Mouse (Mus musculus): ENCODE measurements around the gene Ahnak2.
"Not testable (repeated sequence)": the region's sequence is repeated elsewhere in the genome, so short reads cannot be mapped to it uniquely, and the experiment has no call there.

Ahnak2 gene

DNA sequence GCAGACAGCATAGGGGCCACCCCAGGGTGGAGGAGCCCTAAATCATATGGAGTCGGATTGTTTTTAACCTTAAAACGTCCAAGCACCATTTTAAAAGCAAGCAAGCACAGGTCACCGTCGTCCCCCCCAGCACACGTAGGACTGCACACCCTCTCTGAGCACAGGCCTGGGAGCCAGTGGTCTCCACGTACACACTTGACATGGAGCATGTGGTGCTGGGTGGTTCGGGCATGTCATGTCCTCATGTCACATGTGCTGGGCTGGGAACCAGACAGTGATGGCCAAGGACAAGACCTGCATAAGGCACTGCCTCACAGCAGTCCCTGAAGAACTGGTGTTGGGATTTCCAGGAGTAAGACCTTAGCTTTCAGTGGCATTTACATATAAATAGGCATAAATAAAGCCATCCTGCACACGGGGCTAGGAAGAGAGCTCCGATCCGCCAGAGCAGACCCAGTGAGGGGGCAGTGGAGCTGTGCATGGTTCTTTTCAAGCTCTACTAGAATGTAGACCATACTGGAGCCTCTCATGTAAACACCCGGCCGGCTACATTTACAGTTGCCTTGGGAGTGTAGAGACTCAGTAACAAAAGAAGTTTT is 18.0 kb upstream of the Ahnak2 start:
- DNase-seq, result peak; percentile 9

- peak; percentile 27 for DNase-seq
Observed at GRCm38 (mm10) chr12:112819057-112819662, 16.7 kb upstream of the Ahnak2 start.

- not testable (repeated sequence) for DNase-seq
Observed at GRCm38 (mm10) chr12:112816866-112817265, 14.4 kb upstream of the Ahnak2 start.

GRCm38 (mm10) chr12:112816294-112816693 is 13.8 kb upstream of the Ahnak2 start:
- DNase-seq, result peak; percentile 76

- DNase-seq, result no peak
Observed at GRCm38 (mm10) chr12:112814682-112815470, 12.4 kb upstream of the Ahnak2 start.

DNA sequence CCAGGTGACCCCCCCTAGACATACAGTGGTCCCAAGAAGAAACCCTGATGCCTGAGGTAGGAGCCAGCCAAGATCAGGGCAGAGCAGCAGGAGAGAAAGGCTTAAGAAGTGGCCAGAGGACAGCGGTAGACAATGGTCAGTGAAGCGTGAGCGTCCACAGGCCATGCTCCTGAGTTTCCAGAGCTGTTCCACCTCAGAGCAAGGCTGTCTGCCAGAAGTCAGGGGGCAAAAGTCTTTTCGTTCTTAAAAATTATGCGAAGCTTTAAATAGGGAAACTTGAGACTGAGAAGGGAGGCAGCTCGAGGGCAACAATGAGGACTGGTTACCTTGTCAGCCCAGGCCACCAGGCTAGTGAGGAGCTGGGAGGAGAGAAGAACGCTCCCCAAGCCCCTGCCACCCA is 10.9 kb upstream of the Ahnak2 start:
- DNase-seq, result peak; percentile 67

GRCm38 (mm10) chr12:112810092-112810885 is 7.8 kb upstream of the Ahnak2 start:
- no peak for DNase-seq

- DNase-seq, result no peak
Observed at GRCm38 (mm10) chr12:112809641-112810040, 7.2 kb upstream of the Ahnak2 start.

- DNase-seq, result peak; percentile 95
Observed at GRCm38 (mm10) chr12:112808587-112809364, 6.3 kb upstream of the Ahnak2 start, which contains the start of gene Clba1. TSS of gene Clba1 (plus strand) at chr12:112808937.

- DNase-seq, result no peak
Observed at GRCm38 (mm10) chr12:112808212-112808586, 5.7 kb upstream of the Ahnak2 start.

- DNase-seq, result no peak
Observed at GRCm38 (mm10) chr12:112807796-112808195, 5.3 kb upstream of the Ahnak2 start.

- no peak for DNase-seq
Observed at GRCm38 (mm10) chr12:112806044-112806443, 3.6 kb upstream of the Ahnak2 start.

DNA sequence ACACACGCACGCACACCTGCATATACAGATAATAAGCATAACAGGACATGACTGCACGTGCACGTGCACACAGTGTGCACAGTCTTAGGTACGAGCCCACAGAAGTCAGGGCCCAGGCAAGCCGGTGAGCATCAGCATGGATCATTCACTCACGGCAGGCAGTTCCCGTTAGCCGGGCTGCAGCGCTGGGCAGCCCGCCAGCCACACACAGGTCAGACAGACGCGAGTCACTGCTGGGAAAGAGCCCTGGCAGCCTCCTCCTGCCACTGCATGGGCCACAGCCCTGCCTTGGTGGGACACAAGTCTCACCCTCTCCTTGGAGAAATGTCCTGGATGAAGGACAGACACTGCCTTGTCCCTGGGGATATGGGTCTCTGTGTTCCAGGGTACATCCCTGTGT is 1.6 kb upstream of the Ahnak2 start:
- peak; percentile 53 for DNase-seq

DNA sequence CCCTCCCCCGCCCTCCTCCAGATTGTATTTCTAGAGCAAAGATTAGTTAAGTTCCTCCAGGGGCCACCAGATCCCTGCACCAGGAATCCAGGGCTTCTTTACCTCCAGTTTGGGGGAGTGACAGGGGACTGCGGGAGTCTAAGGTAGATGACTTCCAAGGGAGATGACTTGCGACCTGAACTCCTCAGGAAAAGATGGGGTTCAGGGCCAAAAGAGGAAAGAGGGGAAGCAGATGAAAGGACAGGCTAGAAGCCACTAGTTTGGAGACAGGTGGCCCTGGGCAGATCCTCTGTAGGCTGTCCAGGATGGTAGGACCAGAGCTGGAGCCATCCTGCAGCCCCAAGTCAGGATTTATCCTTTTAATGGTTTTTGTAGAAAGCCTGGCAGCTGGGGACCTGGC is 460 bp upstream of the Ahnak2 start:
- no peak for DNase-seq

DNA sequence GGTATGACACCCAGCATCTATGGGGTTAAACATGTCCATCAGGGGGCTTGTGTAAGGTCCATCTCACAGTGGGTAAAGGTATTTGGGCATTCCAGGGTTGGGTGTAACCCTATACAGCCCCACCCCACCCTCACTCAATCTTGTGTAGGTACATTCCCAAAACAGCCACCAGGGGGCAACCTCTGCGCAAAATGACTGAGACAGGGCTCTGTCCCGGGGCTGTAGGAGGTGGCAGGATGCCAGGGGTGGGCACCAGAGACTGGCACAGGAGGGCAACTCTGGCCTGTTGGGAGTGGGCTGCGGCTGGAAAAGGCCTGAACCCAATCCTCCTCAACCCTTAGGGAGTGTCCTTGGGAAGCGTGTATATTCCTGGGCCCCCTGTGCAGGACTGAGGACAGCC is 2.0 kb downstream of the Ahnak2 start:
- DNase-seq, result peak; percentile 83

GRCm38 (mm10) chr12:112799237-112799970 is 3.1 kb downstream of the Ahnak2 start:
- DNase-seq, result no peak

- no peak for DNase-seq
Observed at GRCm38 (mm10) chr12:112798716-112799115, 3.7 kb downstream of the Ahnak2 start.

- peak; percentile 52 for DNase-seq
Observed at GRCm38 (mm10) chr12:112798332-112798681, 4.2 kb downstream of the Ahnak2 start.

DNA sequence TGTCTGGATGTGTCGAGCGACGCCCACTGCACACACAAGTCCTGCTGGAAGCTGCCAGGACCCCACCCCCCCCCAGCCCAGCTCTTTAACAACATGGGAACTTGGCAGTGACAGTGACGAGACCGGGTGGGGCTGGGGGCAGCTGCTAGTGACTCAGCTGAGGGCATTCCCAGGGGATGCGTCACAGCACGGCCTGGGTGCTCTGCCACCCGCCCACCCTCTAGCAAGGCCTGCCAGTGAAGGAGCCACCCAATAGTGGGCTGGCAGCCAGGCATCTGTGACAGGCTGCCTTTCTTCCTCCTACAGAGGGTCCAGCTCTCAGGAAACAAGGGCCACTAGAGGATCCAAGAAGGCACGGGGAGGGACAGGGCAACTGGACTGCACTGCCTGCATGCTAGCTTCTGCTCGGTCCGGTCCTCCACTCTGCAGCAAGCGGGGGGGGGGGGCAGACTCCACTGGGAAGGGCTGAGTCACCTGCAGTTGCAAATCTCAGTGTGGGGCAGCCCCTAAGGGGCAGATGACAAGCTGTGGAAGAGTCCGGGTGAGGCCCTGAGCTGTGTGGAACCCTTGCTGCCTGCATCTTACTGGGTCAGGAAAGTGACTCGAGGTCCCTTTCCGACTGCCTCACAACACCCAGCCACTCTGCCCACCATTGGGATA is 4.7 kb downstream of the Ahnak2 start:
- DNase-seq, result no peak

DNA sequence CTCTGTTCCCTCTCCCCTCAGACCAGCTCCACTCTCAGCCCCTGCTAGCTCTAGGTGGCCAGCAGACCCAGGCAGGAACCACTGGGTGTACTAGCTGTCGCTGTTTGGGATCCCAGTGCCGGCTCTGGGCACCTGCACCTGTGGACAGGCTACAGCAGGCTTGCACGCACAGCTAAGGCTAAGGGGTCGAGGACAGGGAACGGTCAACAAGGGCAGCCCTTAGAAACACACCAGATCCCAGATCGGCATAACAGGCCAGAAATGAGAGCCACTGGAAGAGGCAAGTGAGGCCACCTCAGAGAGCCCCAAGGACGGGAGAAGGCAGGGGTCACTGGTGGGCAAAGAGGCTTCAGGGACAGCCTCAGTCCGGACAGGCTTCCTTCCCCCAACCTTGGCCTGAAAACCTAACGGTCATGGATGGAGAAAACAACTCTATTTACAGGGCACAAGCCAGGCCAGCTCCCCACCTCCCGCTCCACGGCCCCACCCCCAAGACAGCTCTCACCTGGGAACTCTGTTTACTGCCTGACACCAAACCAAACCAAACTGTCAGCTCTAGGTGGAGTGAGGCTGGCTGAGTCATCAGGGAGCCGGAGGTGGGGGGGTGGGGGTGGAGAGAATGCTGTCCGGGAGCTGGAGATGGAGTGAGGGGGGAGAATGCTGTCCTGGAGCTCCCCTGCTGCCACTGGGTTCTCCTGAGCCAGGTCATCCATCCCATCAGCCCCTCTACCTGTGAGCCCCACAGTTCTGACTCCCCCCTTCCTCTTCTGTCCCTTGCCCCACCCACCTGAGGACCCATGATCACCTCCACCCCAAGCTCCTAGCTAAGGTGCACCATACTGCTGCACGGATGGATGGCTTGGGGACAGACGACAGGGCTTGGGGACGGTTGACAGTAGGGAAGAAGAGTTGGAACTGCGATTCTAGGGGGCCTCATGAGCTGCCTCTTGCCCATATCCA is 5.6 kb downstream of the Ahnak2 start:
- no peak for DNase-seq
